Mouse (Mus musculus): Measurements from ENCODE around the gene Trmt1. TPM values are rescaled to one million over a fixed set of nuclear protein-coding genes. Genes with fewer than 3 reads are reported as not detected.
A peak's percentile ranks its signal among the peaks of the same experiment; 100 is the strongest.

The Trmt1 gene
- polyA plus RNA-seq, 1 experiment = 87.5 TPM

DNA sequence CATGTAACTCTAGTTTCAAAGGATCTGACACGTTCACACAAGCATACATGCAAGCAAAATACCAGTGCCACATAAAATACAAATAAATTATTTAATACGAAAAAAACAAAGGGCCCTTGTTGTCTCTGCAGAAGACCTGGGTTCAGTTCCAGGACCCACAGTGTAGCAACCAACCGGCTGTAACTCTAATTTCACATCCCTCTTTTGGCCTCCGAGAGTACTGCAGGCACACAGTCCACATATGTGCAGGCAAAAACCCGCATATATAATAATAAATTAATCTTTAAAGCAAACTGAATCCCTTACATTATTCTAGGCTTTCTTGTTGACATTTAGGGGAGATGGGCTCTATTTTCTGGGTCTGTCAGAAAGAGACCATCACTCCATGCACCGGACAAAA lies 39.3 kb upstream of the Trmt1 start:
- peaks cover 7% of the 10 kb centered on the region for H3K4me1 ChIP-seq (ENCODE audit: control insufficient read depth, insufficient read depth, low read length)
- TF ChIP-seq CTCF (IDR thresholded peaks at IDR 0.05; ENCODE audit: insufficient read depth, low read length) (no peak), POLR2A (IDR thresholded peaks at IDR 0.05; ENCODE audit: borderline replicate concordance, extremely low read depth, low read depth, low read length) (no peak)
- DNase-seq = no peak
- H3K4me3 ChIP-seq (replicated peaks; ENCODE audit: extremely low read depth, low read depth, low read length) = no peak overlapping the region
- 58% methylated on average over 6 of the region's 6 CpGs for WGBS

GRCm38 (mm10) chr8:84647461-84647901 lies 38.6 kb upstream of the Trmt1 start:
- no peak for DNase-seq
- 7% methylated on average over 14 of the region's 14 CpGs for WGBS
- no peak overlapping the region for H3K4me3 ChIP-seq (replicated peaks; ENCODE audit: extremely low read depth, low read depth, low read length)
- peaks cover 7% of the 10 kb centered on the region for H3K4me1 ChIP-seq (ENCODE audit: control insufficient read depth, insufficient read depth, low read length)
- TF ChIP-seq POLR2A (IDR thresholded peaks at IDR 0.05; ENCODE audit: borderline replicate concordance, extremely low read depth, low read depth, low read length) (no peak), CTCF (IDR thresholded peaks at IDR 0.05; ENCODE audit: insufficient read depth, low read length) (0 out of 2 replicates have a peak, but pooled peaks have one; percentile 12)

GRCm38 (mm10) chr8:84650213-84650612 lies 35.9 kb upstream of the Trmt1 start:
- no peak for DNase-seq
- TF ChIP-seq POLR2A (IDR thresholded peaks at IDR 0.05; ENCODE audit: borderline replicate concordance, extremely low read depth, low read depth, low read length) = no peak
- no peak for TF ChIP-seq CTCF (IDR thresholded peaks at IDR 0.05; ENCODE audit: insufficient read depth, low read length)
- WGBS = 66% methylated on average over 3 of the region's 3 CpGs
- Histone ChIP-seq H3K4me3 (replicated peaks; ENCODE audit: extremely low read depth, low read depth, low read length) (no peak overlapping the region), H3K4me1 (ENCODE audit: control insufficient read depth, insufficient read depth, low read length) (peaks cover 7% of the 10 kb centered on the region)

DNA sequence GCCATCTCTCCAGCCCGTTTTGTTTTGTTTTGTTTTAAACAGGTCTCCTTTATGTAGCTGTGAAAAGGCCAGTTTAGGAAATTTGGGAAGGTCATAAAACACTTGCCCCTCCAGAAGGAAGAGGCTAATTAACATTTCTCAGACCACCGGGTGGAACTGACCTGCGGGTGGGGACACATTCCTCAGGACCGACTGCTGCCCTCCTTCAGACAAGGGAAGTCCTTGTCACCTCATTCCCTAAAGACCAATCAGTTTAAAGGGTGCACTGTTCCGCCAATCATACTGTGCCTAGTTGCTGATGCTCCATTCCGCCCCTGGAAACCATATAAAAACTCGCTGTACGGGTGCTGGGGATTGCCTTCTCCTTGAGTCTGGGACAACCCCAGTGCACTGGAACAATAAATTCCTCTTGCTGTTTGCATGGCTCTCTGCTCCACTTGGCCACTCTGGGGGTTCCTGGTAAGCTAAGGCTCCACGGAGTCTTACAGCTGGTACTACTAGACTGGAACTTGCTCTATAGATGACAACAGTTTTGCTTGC lies 32.9 kb upstream of the Trmt1 start:
- WGBS = 53% methylated on average over 9 of the region's 9 CpGs
- TF ChIP-seq CTCF (IDR thresholded peaks at IDR 0.05; ENCODE audit: insufficient read depth, low read length) = no peak
- TF ChIP-seq POLR2A (IDR thresholded peaks at IDR 0.05; ENCODE audit: borderline replicate concordance, extremely low read depth, low read depth, low read length) = no peak
- DNase-seq = no peak
- H3K4me3 ChIP-seq (replicated peaks; ENCODE audit: extremely low read depth, low read depth, low read length) = no peak overlapping the region
- peaks cover 2% of the 10 kb centered on the region for H3K4me1 ChIP-seq (ENCODE audit: control insufficient read depth, insufficient read depth, low read length)

DNA sequence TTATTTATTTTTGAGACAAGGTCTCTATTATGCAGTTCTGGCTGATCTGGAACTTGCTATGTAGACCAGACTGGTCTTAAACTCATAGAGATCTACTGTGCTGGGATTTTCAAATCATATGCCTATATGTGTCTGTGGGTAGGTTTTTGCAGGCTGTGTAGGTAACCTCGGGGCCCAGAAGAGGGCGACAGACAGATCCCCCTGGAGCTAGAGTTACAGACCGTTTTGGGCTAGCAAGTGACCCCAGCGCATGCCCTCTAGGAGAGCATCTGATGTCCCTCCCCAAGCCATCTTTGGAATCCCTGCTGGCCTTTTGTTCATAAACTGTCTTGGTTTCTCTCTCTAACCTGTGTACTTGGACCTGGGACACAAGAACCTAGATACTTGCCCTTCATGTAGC lies 31.5 kb upstream of the Trmt1 start:
- TF ChIP-seq CTCF (IDR thresholded peaks at IDR 0.05; ENCODE audit: insufficient read depth, low read length) (no peak), POLR2A (IDR thresholded peaks at IDR 0.05; ENCODE audit: borderline replicate concordance, extremely low read depth, low read depth, low read length) (no peak)
- 43% methylated on average over 4 of the region's 4 CpGs for WGBS
- peaks cover 6% of the 10 kb centered on the region for H3K4me1 ChIP-seq (ENCODE audit: control insufficient read depth, insufficient read depth, low read length)
- no peak overlapping the region for H3K4me3 ChIP-seq (replicated peaks; ENCODE audit: extremely low read depth, low read depth, low read length)
- DNase-seq = no peak

DNA sequence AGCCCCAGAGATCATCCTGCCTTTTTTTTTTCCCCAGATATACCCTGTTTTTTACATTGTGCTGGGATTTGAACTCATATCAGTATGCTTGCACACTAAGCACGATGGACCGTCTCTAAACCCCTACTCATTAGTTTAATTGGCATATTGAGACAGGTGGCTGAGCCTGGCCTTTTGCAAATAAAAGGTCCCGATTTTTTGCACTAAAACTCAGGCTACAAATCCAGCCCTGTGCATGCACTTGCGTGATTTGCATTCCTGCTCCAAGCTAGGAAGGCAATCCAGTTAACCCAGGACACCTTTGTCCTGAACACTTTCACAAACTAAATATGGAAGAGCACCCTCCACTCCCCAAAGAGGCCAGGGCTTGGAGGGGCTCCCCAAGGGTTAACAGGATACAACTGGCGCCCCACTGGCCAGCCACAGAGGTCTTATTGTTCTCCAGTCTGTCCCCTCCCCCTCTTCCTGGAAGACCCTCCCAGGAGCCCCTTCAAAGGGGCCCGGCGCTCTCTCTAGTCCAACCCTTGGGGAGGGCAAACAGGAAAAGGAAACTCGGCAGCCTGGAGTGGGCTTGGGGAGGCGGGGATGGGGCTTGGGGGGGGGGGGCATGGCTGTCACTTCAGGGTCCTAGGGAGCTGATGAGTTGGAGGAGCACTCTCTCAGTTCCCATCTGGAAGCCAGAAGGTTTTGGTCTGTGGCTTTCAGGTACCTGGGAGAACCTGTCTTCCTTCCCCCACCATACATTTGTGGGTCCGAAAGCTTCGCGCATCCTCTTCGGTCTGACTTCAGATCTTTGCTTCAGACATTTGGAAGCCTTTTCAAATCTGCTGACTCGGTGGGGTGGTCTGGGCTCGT lies 30.5 kb upstream of the Trmt1 start:
- Histone ChIP-seq H3K4me1 (ENCODE audit: control insufficient read depth, insufficient read depth, low read length) (peaks cover 9% of the 10 kb centered on the region), H3K4me3 (replicated peaks; ENCODE audit: extremely low read depth, low read depth, low read length) (peak overlapping the region; percentile 65)
- TF ChIP-seq CTCF (IDR thresholded peaks at IDR 0.05; ENCODE audit: insufficient read depth, low read length) = no peak
- no peak for TF ChIP-seq POLR2A (IDR thresholded peaks at IDR 0.05; ENCODE audit: borderline replicate concordance, extremely low read depth, low read depth, low read length)
- 15% methylated on average over 15 of the region's 15 CpGs for WGBS
- no peak for DNase-seq

DNA sequence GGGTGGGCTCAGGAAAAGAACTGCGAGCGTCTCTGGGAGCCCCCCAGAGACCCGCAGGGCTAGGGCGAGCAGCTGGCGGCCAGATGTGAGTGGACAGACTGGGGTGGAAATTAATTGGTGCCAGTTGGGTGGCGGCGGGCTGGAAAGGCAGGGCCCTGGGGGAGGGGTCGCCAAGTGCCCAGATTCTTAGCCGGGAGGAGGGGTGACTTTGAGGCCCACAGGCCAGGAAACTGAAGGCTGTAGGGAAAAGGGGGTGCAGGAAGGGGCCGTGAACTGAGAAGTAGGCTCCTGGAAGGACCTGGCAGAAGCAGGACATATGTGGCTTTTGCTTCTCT lies 29.9 kb upstream of the Trmt1 start:
- Histone ChIP-seq H3K4me1 (ENCODE audit: control insufficient read depth, insufficient read depth, low read length) (peaks cover 9% of the 10 kb centered on the region), H3K4me3 (replicated peaks; ENCODE audit: extremely low read depth, low read depth, low read length) (peak overlapping the region; percentile 65)
- TF ChIP-seq CTCF (IDR thresholded peaks at IDR 0.05; ENCODE audit: insufficient read depth, low read length) (no peak), POLR2A (IDR thresholded peaks at IDR 0.05; ENCODE audit: borderline replicate concordance, extremely low read depth, low read depth, low read length) (no peak; the same call in 1 of the 2 replicates)
- DNase-seq = peak; percentile 40
- WGBS = 7% methylated on average over 10 of the region's 10 CpGs

- Histone ChIP-seq H3K4me1 (ENCODE audit: control insufficient read depth, insufficient read depth, low read length) (peaks cover 9% of the 10 kb centered on the region), H3K4me3 (replicated peaks; ENCODE audit: extremely low read depth, low read depth, low read length) (peak overlapping the region; percentile 65)
- under 1% methylated on average over 23 of the region's 23 CpGs for WGBS
- peak; percentile 85 for DNase-seq
- TF ChIP-seq CTCF (IDR thresholded peaks at IDR 0.05; ENCODE audit: insufficient read depth, low read length) (no peak), POLR2A (IDR thresholded peaks at IDR 0.05; ENCODE audit: borderline replicate concordance, extremely low read depth, low read depth, low read length) (peak; percentile 87; the same call in 1 of the 2 replicates)
These were observed 29.4 kb upstream of the Trmt1 start for GRCm38 (mm10) chr8:84656641-84657126.

- Histone ChIP-seq H3K4me3 (replicated peaks; ENCODE audit: extremely low read depth, low read depth, low read length) (no peak overlapping the region), H3K4me1 (ENCODE audit: control insufficient read depth, insufficient read depth, low read length) (peaks cover 9% of the 10 kb centered on the region)
- TF ChIP-seq CTCF (IDR thresholded peaks at IDR 0.05; ENCODE audit: insufficient read depth, low read length) (no peak), POLR2A (IDR thresholded peaks at IDR 0.05; ENCODE audit: borderline replicate concordance, extremely low read depth, low read depth, low read length) (no peak)
- no peak for DNase-seq
These were observed 28.9 kb upstream of the Trmt1 start for GRCm38 (mm10) chr8:84657203-84657602.

Measured in lung, adult 2 months (tissue).